Mouse (Mus musculus) kidney, postnatal 0 days (tissue): ENCODE results near the gene Psg23. TPM values are rescaled to one million over a fixed set of nuclear protein-coding genes. Genes with fewer than 3 reads are reported as not detected.
"Not testable (repeated sequence)": the region's sequence is repeated elsewhere in the genome, so short reads cannot be mapped to it uniquely, and the experiment has no call there.

Source experiments
- ATAC-seq: fragments of 200-750 bp; cut with Nextera tagmentation; replicated peaks from 2 replicates; pipeline ENCODE4 v1.8.0; 2017; ENCODE audit warnings: low read depth, moderate number of reproducible peaks, moderate TSS enrichment, moderate library complexity; ENCODE audit not compliant: low FRiP score
- DNase-seq: peaks from one replicate; pipeline ENCODE4 v3.0.0-alpha.2; 2016; ENCODE audit warnings: low spot score
- H3K27ac ChIP-seq: fragments of 300-500 bp; sonication (generic); 2 replicates; pipeline ENCODE4 v1.5.1; 2014; ENCODE audit warnings: mild to moderate bottlenecking
- H3K27me3 ChIP-seq: fragments of 300-500 bp; sonication (generic); 2 replicates; pipeline ENCODE4 v1.6.1; 2014; ENCODE audit warnings: low read length, mixed read lengths; ENCODE audit not compliant: insufficient read depth
- H3K36me3 ChIP-seq: fragments of 300-500 bp; sonication (generic); 2 replicates; pipeline ENCODE4 v1.6.1; 2014; ENCODE audit warnings: low read length, mixed read lengths; ENCODE audit not compliant: insufficient read depth
- H3K4me1 ChIP-seq: fragments of 300-500 bp; sonication (generic); replicated peaks from 2 replicates; pipeline ENCODE4 v1.6.1; 2014; ENCODE audit warnings: antibody characterized with exemption, low read length, mixed read lengths; ENCODE audit not compliant: insufficient read depth
- H3K4me2 ChIP-seq: fragments of 300-500 bp; sonication (generic); 2 replicates; pipeline ENCODE4 v1.6.1; 2014; ENCODE audit warnings: mild to moderate bottlenecking, low read length, moderate library complexity, mixed read lengths
- H3K4me3 ChIP-seq: fragments of 300-500 bp; sonication (generic); replicated peaks from 2 replicates; pipeline ENCODE4 v1.5.1; 2014; ENCODE audit warnings: low read depth, low read length
- H3K9ac ChIP-seq: fragments of 300-500 bp; sonication (generic); 2 replicates; pipeline ENCODE4 v1.6.1; 2014; ENCODE audit warnings: low read depth, low read length
- H3K9me3 ChIP-seq: fragments of 300-500 bp; sonication (generic); replicated peaks from 2 replicates; pipeline ENCODE4 v1.6.1; 2016; ENCODE audit warnings: low read length, inconsistent platforms, mixed read lengths
- CTCF ChIP-seq: IDR thresholded peaks from 2 replicates; pipeline ENCODE4 v1.5.1; 2016; ENCODE audit warnings: antibody characterized with exemption, low read depth, mild to moderate bottlenecking, moderate library complexity
- WGBS: fragments of 180-500 bp; shearing (Covaris S2); extraction: QIAGEN DNeasy Blood & Tissue Kit; methylation state at CpG from one replicate; pipeline ENCODE4 v1.1.7; 2014; 5-methylcytosine and 5-hydroxymethylcytosine counted together
- polyA plus RNA-seq: library from polyadenylated mRNA; unstranded; fragments of >200 nt; fragmentation: Nextera tagmentation; extraction: Ambion mirVana; gene quantifications from 2 replicates; pipeline ENCODE4 v1.2.1, GENCODE M21; 2015

The Psg23 gene
- not detected in 2 replicates for polyA plus RNA-seq

GRCm38 (mm10) chr7:18616401-18616800 lies at the start of gene Psg23:
TSS of gene Psg23 (minus strand) at chr7:18616501.
- not testable (repeated sequence) for H3K4me3 ChIP-seq, ATAC-seq, H3K27ac ChIP-seq, DNase-seq, H3K9me3 ChIP-seq, H3K27me3 ChIP-seq, H3K9ac ChIP-seq, H3K4me1 ChIP-seq, H3K36me3 ChIP-seq, H3K4me2 ChIP-seq
- 50% methylated on average over 1 of the region's 2 CpGs for WGBS

GRCm38 (mm10) chr7:18656625-18657024 lies 40.3 kb upstream of the Psg23 start, which contains the start of gene Psg21:
TSS of gene Psg21 (minus strand) at chr7:18656725.
- H3K4me2 ChIP-seq, H3K27ac ChIP-seq, H3K4me3 ChIP-seq, H3K9ac ChIP-seq, H3K4me1 ChIP-seq, H3K36me3 ChIP-seq, H3K9me3 ChIP-seq, DNase-seq, ATAC-seq, H3K27me3 ChIP-seq: not testable (repeated sequence)
- 58% methylated on average over 1 of the region's 2 CpGs for WGBS

GRCm38 (mm10) chr7:18626921-18627320 lies 10.6 kb upstream of the Psg23 start:
- H3K27me3 ChIP-seq, H3K4me1 ChIP-seq, H3K27ac ChIP-seq, ATAC-seq, H3K9ac ChIP-seq, H3K9me3 ChIP-seq, H3K4me2 ChIP-seq, H3K36me3 ChIP-seq, DNase-seq, H3K4me3 ChIP-seq: not testable (repeated sequence)
- WGBS = 78% methylated on average over 8 of the region's 8 CpGs

GRCm38 (mm10) chr7:18567205-18567604 lies 49.1 kb downstream of the Psg23 start, which contains the start of gene Psg27:
TSS of gene Psg27 (minus strand) at chr7:18567305.
- no peaks in the 10 kb centered on the region for H3K4me1 ChIP-seq
- H3K27me3 ChIP-seq = no peaks in the 10 kb centered on the region
- ATAC-seq = no peak
- 78% methylated on average over 3 of the region's 3 CpGs for WGBS
- no peak within 1 kb of the TSS for H3K4me2 ChIP-seq
- H3K9ac ChIP-seq = no peak within 1 kb of the TSS
- H3K36me3 ChIP-seq = no peaks in the 10 kb centered on the region
- H3K27ac ChIP-seq = no peak within 1 kb of the TSS
- no peak for DNase-seq
- no peak for TF ChIP-seq CTCF
- H3K9me3 ChIP-seq = no peaks in the 10 kb centered on the region
- H3K4me3 ChIP-seq = no peak within 1 kb of the TSS

- ATAC-seq (no peak), DNase-seq (no peak)
- TF ChIP-seq CTCF = no peak
- H3K9ac ChIP-seq = no peak overlapping the region
- H3K27me3 ChIP-seq = no peaks in the 10 kb centered on the region
- no peaks in the 10 kb centered on the region for H3K36me3 ChIP-seq
- no peak overlapping the region for H3K27ac ChIP-seq
- H3K4me2 ChIP-seq = no peak overlapping the region
- no peaks in the 10 kb centered on the region for H3K9me3 ChIP-seq
- H3K4me3 ChIP-seq = no peak overlapping the region
- no peaks in the 10 kb centered on the region for H3K4me1 ChIP-seq
Measured at GRCm38 (mm10) chr7:18559850-18560249, 56.5 kb downstream of the Psg23 start.

Other genes starting within 250 kb of the Psg23 start
- gene Psg28, start 184.5 kb downstream of the Psg23 start, polyA plus RNA-seq = not detected in 2 replicates
- gene Psg26, start 132.3 kb downstream of the Psg23 start, polyA plus RNA-seq = not detected in 2 replicates
- not detected in 2 replicates for gene Psg25, start 84.2 kb downstream of the Psg23 start, polyA plus RNA-seq
- gene Psg27, start 49.2 kb downstream of the Psg23 start, polyA plus RNA-seq = not detected in 2 replicates
- not detected in 2 replicates for gene Psg21, start 40.2 kb upstream of the Psg23 start, polyA plus RNA-seq
- gene Psg20, start 69.7 kb upstream of the Psg23 start, polyA plus RNA-seq = not detected in 2 replicates
- gene Psg22, start 101.6 kb upstream of the Psg23 start, polyA plus RNA-seq = not detected in 2 replicates
- not detected in 2 replicates for gene Psg19, start 182.0 kb upstream of the Psg23 start, polyA plus RNA-seq
- 0.13 TPM in 1 of 2 replicates, not detected in the other for gene Psg17, start 205.1 kb upstream of the Psg23 start, polyA plus RNA-seq
- gene Mill2, start 223.5 kb upstream of the Psg23 start, polyA plus RNA-seq = 2.0 and 2.5 TPM in 2 replicates